Mouse (Mus musculus): ENCODE measurements around the gene Ydjc. TPM values are rescaled to one million over a fixed set of nuclear protein-coding genes. Genes with fewer than 3 reads are reported as not detected.
"Not testable (repeated sequence)": the region's sequence is repeated elsewhere in the genome, so short reads cannot be mapped to it uniquely, and the experiment has no call there.

The Ydjc gene
- total RNA-seq, 2 experiments from 2014 or later, result 23.7 to 26.4 TPM

DNA sequence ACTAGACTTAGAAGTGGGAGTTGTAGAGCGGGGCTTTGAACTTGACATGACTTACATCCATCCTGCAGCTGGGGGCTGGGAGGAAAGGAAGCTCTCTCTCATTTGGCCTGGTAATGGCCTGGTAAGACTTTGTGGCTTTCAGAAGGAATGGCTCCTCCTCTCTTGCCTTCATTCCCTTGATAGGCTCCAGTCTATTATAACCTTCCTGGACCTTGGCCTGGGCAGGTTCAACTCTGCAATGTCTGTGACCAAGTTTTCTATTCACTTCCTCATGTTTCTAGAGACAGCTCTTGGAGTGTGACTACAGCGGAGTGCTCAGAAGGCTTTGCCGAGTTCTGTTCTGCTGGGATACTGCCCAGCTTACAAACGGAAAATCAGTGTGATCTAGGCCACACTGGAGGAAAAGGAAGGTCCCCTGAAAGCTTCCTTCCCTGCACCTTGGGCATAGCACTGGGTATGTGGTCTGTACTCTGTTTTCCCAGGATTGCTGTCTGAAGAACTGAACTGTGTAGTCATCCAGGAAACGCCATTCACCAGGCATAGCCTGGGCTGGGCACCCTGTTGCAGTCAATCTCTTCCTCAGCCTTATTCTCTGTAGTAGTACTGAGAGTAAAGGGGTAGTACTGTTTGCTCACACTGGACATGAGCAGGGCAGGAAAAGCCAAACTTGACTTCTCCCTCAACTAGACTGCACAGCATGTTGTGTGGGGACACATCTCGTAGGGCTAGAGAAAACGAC lies 6.3 kb downstream of the Ydjc start:
- DNase-seq (ENCODE audit: low spot score in 2 of 2), result no peak

- no peak for DNase-seq (ENCODE audit: low spot score in 2 of 2)
Observed at GRCm38 (mm10) chr16:17151874-17152273, 7.5 kb downstream of the Ydjc start.

- no peak for DNase-seq (ENCODE audit: low spot score in 2 of 2)
Observed at GRCm38 (mm10) chr16:17154346-17154745, 9.9 kb downstream of the Ydjc start.

DNA sequence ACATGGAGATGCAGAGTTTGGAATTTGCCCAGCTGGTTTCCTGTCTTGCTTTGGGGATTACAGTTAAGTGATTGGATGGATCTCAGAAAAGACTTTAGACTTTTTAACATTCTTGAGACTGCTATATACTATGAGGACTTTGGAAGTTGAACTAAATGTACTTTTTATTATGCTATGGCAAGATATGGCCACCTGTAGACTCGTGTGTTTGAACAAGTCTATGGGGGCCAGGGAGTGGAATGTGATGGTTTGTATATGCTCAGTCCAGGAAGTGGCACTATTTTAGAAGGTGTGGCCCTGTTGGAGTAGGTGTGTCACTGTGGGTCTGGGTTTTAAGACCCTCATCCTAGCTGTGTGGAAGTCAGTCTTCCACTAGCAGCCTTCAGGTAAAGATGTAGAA lies 21.1 kb downstream of the Ydjc start:
- not testable (repeated sequence) for DNase-seq (ENCODE audit: low spot score in 2 of 2)

GRCm38 (mm10) chr16:17167179-17167578 lies 22.8 kb downstream of the Ydjc start:
- DNase-seq (ENCODE audit: low spot score in 2 of 2), result no peak

GRCm38 (mm10) chr16:17168049-17168448 lies 23.6 kb downstream of the Ydjc start:
- no peak for DNase-seq (ENCODE audit: low spot score in 2 of 2)

DNA sequence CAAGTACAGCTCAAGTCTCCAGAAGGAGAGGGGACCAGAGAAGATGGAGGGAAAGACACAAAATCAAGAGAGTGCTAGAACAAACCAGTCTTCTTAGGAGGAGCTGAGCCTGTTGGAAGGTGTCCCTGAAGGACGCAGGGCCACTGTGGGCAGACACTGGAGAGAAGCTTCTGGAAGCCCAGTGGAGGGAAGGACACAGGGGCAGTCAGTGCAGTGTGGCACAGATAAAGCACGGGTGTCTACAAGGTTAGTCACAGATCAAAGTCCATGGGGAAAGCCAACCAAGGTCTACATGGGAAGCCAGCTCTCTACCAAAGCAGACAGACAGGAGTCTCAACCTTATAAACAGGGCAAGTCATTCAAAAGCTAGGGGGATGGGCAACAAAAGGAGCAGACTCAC lies 31.3 kb downstream of the Ydjc start:
- DNase-seq (ENCODE audit: low spot score in 2 of 2), result no peak

- DNase-seq (ENCODE audit: low spot score in 2 of 2), result no peak
Observed at GRCm38 (mm10) chr16:17177623-17178170, 33.3 kb downstream of the Ydjc start.

DNA sequence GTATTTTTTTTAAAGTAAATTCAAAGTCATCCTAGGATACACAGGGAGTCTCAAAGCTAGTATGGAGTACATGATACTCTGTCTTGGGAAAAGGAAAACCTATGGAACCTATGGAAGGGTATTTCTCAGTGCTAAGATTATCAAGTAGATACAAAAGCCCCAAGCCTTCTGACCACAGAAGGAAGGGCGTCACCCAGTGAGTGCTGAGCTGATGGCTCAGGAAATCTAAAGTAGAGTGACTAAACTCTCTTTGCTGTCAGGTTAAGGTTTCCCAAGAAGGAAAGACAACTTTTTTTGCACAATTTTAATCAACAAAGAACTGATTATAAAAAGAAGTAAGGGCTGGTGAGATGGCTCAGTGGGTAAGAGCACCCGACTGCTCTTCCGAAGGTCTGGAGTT lies 35.3 kb downstream of the Ydjc start:
- DNase-seq (ENCODE audit: low spot score in 2 of 2), result no peak

DNA sequence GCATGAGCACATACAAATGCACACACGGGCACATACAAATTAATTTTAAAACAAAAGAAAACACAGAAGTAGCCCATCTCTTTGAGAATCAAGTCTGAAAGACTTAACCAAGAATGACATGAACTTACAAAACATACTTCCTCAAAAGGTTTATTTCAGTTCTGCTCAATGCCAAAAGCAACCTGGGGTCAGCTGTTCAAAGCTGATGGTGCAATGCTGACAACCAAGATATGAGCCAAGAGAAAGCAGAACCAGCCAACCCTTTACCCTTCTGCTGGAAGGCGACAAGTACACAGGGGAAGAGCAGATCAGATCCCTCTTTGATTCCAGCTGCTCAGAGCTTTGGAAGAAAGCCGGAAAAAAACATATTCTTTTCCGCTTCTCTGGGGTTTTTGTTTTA lies 37.0 kb downstream of the Ydjc start:
- DNase-seq (ENCODE audit: low spot score in 2 of 2), result no peak

DNA sequence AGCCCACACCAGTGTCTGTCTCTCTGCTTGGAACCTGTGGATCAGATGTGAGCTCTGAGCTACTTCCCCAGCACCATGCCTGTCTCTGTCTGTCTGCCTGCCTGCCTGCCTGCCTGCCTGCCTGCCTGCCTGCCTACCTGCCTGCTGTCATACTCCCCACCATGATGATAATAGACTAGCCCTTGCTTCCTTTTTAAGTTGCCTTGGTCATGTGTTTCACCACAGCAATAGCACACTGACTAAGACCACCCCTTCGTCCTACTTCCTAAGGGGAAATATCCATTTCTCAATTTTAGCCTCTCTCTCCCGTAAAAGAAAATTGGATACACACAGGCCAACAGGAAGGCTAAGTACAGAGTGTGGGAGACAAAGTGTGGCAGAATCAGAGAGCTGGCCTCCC lies 37.7 kb downstream of the Ydjc start:
- DNase-seq (ENCODE audit: low spot score in 2 of 2), result no peak

- DNase-seq (ENCODE audit: low spot score in 2 of 2), result no peak
Observed at GRCm38 (mm10) chr16:17183003-17183402, 38.6 kb downstream of the Ydjc start.

DNA sequence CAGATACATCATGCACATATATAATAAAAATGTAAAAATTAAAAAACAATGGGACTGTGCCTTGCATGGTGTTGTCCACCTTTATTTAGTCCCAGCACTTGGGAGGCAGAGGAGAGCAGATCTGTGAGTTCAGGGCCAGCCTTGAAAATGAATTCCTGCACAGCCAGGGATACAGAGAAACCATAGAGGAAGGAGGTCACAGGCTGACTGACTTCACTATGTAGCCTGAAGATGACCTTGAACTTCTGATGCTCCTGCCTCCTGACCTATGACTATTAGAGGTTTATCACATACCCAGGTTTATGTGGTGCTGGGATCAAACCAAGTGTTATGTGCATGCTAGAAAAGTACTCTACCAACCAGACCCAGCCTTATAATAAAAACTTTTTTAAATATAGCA lies 41.1 kb downstream of the Ydjc start:
- no peak for DNase-seq (ENCODE audit: low spot score in 2 of 2)

DNA sequence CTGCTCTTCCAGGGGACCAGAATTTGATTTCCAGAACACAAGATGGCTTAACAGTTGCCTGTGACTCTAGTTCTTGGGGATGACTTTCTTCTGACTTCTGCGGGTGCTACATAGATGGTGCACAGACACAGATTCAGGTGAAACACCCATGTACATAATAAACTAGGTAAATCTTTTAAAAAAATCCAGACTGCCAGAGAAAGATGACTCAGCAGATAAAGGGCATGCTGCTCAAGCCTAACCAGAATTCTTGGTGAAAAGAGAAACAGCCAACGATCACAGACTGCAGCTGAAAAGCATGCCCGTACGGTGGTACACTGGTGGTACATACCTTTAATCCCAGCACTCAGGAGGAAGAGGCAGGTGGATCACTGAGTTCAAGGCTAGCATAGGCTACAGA lies 49.4 kb downstream of the Ydjc start:
- DNase-seq (ENCODE audit: low spot score in 2 of 2), result no peak

- no peak for DNase-seq (ENCODE audit: low spot score in 2 of 2)
Observed at GRCm38 (mm10) chr16:17200121-17200952, 55.9 kb downstream of the Ydjc start.

DNA sequence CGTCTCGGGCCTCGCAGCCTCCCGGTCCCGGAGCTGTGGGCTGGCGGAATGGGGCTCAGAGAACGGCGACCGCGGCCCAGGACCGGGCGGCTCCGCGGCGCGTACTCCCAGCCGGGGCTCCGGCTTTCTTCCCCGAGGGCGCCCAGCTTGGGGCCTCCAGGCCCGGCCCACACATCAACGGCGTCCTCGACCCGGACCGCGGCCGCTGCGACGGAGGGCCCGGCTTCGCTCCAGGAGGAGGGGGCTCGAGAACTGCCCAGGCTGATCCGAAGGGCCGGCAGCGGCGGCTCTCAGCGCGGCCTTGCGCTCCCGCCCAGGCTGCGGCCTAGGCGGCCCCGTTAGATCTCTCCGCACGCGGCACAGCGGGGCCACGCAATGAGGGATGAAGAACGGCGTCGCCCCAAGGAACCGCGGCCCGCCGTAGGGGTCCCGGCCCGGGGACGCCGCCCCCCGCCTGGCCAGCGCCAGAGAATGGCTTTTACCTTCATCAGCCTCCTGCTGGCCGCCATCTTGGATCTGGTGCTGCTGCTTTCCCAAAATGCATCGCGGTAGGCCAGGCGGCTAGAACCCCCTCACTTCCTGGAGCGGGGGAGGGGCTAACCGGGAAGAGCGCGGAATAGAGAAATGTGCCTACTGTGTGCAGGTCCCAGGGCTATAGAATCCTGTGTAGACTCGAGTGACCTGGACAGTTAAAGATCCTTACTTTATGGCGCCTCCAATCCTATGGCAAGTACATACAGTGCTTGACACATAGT lies 56.7 kb downstream of the Ydjc start:
- peak; percentile 88 for DNase-seq (ENCODE audit: low spot score in 2 of 2)

DNA sequence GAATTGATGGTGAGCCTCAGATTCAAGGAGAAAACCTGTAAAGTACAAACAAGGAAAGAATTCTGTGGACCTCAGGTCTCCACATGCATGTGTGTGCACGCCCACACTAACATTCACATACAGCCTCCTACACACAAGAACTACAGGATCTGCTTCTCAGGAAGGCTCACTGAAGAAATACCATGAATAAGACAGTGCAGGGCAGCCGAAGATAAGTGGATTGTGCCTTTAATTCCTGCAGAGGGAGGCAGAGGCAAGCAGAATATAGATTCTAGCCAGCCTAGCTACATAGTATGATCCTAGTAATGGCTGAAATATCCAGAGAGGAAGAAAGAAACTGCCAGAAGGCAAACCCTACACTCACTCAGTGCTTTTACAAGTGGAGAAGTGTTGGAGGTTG lies 57.6 kb downstream of the Ydjc start:
- no peak for DNase-seq (ENCODE audit: low spot score in 2 of 2)

GRCm38 (mm10) chr16:17202549-17202948 lies 58.1 kb downstream of the Ydjc start, which contains the start of gene Ube2l3:
Ube2l3 (minus strand) TSS chr16:17202649.
- no peak for DNase-seq (ENCODE audit: low spot score in 2 of 2)

- no peak for DNase-seq (ENCODE audit: low spot score in 2 of 2)
Observed at GRCm38 (mm10) chr16:17204990-17205389, 60.6 kb downstream of the Ydjc start.

- DNase-seq (ENCODE audit: low spot score in 2 of 2), result peak; percentile 73 to 82
Observed at GRCm38 (mm10) chr16:17208389-17209361, 64.3 kb downstream of the Ydjc start, which contains the start of gene Rimbp3. Rimbp3 (plus strand) TSS chr16:17208603.
